Mouse (Mus musculus): Measurements from ENCODE around the gene Gngt1. TPM values are rescaled to one million over a fixed set of nuclear protein-coding genes. Genes with fewer than 3 reads are reported as not detected.

Gngt1 gene
- not detected for total RNA-seq (2021)
- long read RNA-seq, experiment 1, result 0 reads
- long read RNA-seq, experiment 2, result 0 reads

- DNase-seq (ENCODE audit: low spot score in 2 of 2), result no peak
Measured at GRCm38 (mm10) chr6:3993492-3993891, at the start of gene Gngt1. Gene Gngt1, plus strand, starts transcription at chr6:3993792.

GRCm38 (mm10) chr6:3954969-3955368, 38.6 kb upstream of the Gngt1 start:
- DNase-seq (ENCODE audit: low spot score in 2 of 2), result no peak

- DNase-seq (ENCODE audit: low spot score in 2 of 2), result peak in 1 of 2 experiments; percentile 3
Measured at GRCm38 (mm10) chr6:3967676-3968626, 25.6 kb upstream of the Gngt1 start.

- DNase-seq (ENCODE audit: low spot score in 2 of 2), result no peak
Measured at GRCm38 (mm10) chr6:3973679-3974078, 19.9 kb upstream of the Gngt1 start.

GRCm38 (mm10) chr6:3982661-3983284, 10.8 kb upstream of the Gngt1 start:
- DNase-seq (ENCODE audit: low spot score in 2 of 2), result no peak

- no peak for DNase-seq (ENCODE audit: low spot score in 2 of 2)
Measured at GRCm38 (mm10) chr6:3988750-3989149, 4.8 kb upstream of the Gngt1 start, which contains the start of gene Tfpi2. Gene Tfpi2, minus strand, starts transcription at chr6:3988919.

GRCm38 (mm10) chr6:3998089-3998488, 4.5 kb downstream of the Gngt1 start:
- no peak for DNase-seq (ENCODE audit: low spot score in 2 of 2)

GRCm38 (mm10) chr6:3999296-3999695, 5.7 kb downstream of the Gngt1 start:
- DNase-seq (ENCODE audit: low spot score in 2 of 2), result no peak

- no peak for DNase-seq (ENCODE audit: low spot score in 2 of 2)
Measured at GRCm38 (mm10) chr6:4000716-4001115, 7.1 kb downstream of the Gngt1 start.

GRCm38 (mm10) chr6:4003445-4003844, 9.9 kb downstream of the Gngt1 start:
- DNase-seq (ENCODE audit: low spot score in 2 of 2), result no peak

- peak; percentile 20 to 22 for DNase-seq (ENCODE audit: low spot score in 2 of 2)
Measured at GRCm38 (mm10) chr6:4003890-4004306, 10.3 kb downstream of the Gngt1 start, which contains the start of gene Gng11. Gene Gng11, plus strand, starts transcription at chr6:4003904.

GRCm38 (mm10) chr6:4004808-4005207, 11.2 kb downstream of the Gngt1 start:
- DNase-seq (ENCODE audit: low spot score in 2 of 2), result no peak

- DNase-seq (ENCODE audit: low spot score in 2 of 2), result no peak
Measured at GRCm38 (mm10) chr6:4008501-4009040, 15.0 kb downstream of the Gngt1 start.

- DNase-seq (ENCODE audit: low spot score in 2 of 2), result no peak
Measured at GRCm38 (mm10) chr6:4009548-4009947, 16.0 kb downstream of the Gngt1 start.

- DNase-seq (ENCODE audit: low spot score in 2 of 2), result no peak
Measured at GRCm38 (mm10) chr6:4022645-4023044, 29.1 kb downstream of the Gngt1 start.

GRCm38 (mm10) chr6:4026367-4026766, 32.8 kb downstream of the Gngt1 start:
- DNase-seq (ENCODE audit: low spot score in 2 of 2), result no peak

GRCm38 (mm10) chr6:4030956-4031355, 37.4 kb downstream of the Gngt1 start:
- DNase-seq (ENCODE audit: low spot score in 2 of 2), result no peak

GRCm38 (mm10) chr6:4041821-4042220, 48.2 kb downstream of the Gngt1 start:
- no peak for DNase-seq (ENCODE audit: low spot score in 2 of 2)
